Mouse (Mus musculus): Measurements from ENCODE around the gene Thoc6. TPM values are rescaled to one million over a fixed set of nuclear protein-coding genes. Genes with fewer than 3 reads are reported as not detected.
A peak's percentile ranks its signal among the peaks of the same experiment; 100 is the strongest.

Gene Thoc6
- polyA plus RNA-seq, 1 experiment from 2014 or later = 43.5 TPM

DNA sequence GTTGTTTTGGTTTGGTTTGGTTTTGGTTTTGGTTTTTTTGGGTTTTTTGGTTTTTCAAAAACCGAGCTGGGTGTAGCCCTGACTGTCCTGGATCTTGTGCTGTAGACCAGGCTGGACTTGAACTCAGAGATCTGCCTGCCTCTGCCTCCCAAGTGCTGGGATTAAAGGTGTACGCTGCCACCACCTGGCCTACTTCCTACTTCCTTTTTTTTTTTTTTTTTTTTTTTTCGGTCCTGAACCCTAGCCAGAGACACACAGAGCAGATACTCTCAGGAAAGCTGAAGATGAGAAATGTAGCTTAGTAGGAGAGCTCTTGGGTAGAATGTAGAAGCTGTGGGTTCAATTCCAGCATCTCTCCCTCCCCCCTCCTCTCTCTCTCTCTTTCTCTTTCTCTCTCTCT is 15.2 kb downstream of the Thoc6 start:
- Histone ChIP-seq H3K36me3 (no peaks in the 10 kb centered on the region), H3K4me2 (no peak overlapping the region), H3K4me3 (no peak overlapping the region), H3K9ac (no peak overlapping the region), H3K4me1 (replicated peaks) (peaks cover 6% of the 10 kb centered on the region; the same call in 1 of the 2 replicates), H3K27ac (replicated peaks) (no peak overlapping the region), H3K9me3 (no peaks in the 10 kb centered on the region), H3K27me3 (peaks cover 49% of the 10 kb centered on the region)
- no peak for ATAC-seq (ENCODE audit: low FRiP score, low read depth)
- WGBS = 76% methylated on average over 3 of the region's 3 CpGs

DNA sequence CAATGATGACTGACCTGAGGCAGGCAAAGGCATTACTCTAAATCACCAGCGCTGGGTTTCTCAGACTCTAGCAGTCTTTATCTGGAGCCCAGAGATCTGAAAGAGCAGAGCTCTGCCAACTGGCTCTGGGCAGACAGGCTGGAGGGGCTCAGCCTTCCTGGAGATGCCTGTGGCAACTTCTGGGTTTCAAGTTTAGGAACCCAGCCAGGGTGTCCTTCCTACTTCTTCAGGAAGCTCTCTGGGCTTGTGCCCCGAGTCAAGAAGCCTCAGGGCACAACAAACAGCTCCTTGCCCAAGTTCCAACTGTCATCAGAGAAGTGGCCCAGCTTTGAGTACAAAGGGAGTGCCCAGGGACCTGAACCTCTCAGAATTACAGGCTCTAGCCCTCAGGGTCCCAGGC is 19.3 kb downstream of the Thoc6 start:
- H3K4me1 ChIP-seq (replicated peaks) = no peaks in the 10 kb centered on the region
- H3K9ac ChIP-seq = no peak overlapping the region
- ATAC-seq (ENCODE audit: low FRiP score, low read depth) = no peak
- no peak overlapping the region for H3K4me3 ChIP-seq
- H3K27me3 ChIP-seq = peaks cover 10% of the 10 kb centered on the region
- H3K27ac ChIP-seq (replicated peaks) = no peak overlapping the region
- no peaks in the 10 kb centered on the region for H3K9me3 ChIP-seq
- 76% methylated on average over 2 of the region's 2 CpGs for WGBS
- H3K36me3 ChIP-seq = no peaks in the 10 kb centered on the region
- no peak overlapping the region for H3K4me2 ChIP-seq

DNA sequence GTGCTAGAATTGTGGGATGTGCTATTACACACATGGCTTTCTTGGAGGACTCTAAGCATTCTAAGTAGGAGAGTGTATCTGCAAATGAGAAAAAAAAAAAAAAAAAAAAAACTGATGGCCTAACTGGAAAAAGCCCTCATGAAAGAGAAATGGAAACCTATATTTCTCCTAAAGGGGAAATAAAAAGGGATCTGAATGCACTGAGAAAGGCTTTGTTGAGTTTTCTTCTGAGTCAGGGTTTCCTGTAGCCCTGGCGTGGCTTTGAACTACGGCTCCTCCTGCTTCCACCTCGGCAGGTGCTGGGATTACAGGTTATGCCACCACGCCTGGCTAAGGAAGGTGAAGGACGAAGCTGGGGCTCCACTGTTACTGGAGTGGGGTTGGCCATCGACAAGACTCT is 19.7 kb downstream of the Thoc6 start:
- H3K4me1 ChIP-seq (replicated peaks) = no peaks in the 10 kb centered on the region
- no peak overlapping the region for H3K27ac ChIP-seq (replicated peaks)
- no peak overlapping the region for H3K4me3 ChIP-seq
- no peak overlapping the region for H3K9ac ChIP-seq
- 74% methylated on average over 6 of the region's 6 CpGs for WGBS
- no peaks in the 10 kb centered on the region for H3K36me3 ChIP-seq
- no peak for ATAC-seq (ENCODE audit: low FRiP score, low read depth)
- H3K9me3 ChIP-seq = no peaks in the 10 kb centered on the region
- no peak overlapping the region for H3K4me2 ChIP-seq
- peaks cover 5% of the 10 kb centered on the region; the same call in 1 of the 2 replicates for H3K27me3 ChIP-seq

DNA sequence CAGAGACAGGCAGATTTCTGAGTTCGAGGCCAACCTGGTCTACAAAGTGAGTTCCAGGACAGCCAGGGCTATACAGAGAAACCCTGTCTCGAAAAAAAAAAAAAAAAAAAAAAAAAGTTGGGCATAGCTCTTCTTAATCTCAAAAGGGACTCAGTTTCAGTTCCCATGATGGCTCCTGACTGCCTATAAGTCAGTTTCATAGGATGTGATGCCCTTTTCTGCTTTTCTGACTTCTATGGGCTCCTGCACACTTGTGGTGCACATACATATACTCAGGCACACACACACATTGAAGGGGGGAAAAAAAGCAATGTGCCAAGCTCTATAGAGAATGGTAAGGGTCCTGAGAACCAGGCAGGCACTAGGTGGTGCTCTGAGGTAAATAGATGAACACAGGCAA is 20.4 kb downstream of the Thoc6 start:
- Histone ChIP-seq H3K9me3 (no peaks in the 10 kb centered on the region), H3K9ac (no peak overlapping the region), H3K4me1 (replicated peaks) (no peaks in the 10 kb centered on the region), H3K4me2 (no peak overlapping the region), H3K27me3 (peaks cover 4% of the 10 kb centered on the region; the same call in 1 of the 2 replicates), H3K36me3 (no peaks in the 10 kb centered on the region), H3K4me3 (no peak overlapping the region), H3K27ac (replicated peaks) (no peak overlapping the region)
- ATAC-seq (ENCODE audit: low FRiP score, low read depth) = no peak
- 76% methylated on average over 2 of the region's 2 CpGs for WGBS

DNA sequence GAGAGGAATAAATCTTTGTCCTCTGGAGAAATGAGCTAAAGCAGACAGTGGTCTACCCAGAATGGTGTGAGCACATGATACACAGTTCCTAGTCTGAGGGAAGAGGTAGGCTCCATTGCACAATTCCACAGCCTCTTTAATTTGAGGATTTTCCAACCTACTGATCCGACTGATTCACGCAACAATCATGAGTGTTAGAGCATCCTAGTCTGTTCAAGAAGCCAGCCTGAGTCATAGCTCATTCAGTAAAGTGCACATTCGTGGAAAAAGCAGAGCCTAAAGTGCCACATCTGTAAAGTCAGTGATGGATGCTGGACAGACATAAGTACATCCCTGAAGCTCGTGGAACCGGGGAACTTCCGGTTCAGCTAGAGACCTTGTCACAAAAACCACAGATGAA is 22.3 kb downstream of the Thoc6 start:
- H3K27ac ChIP-seq (replicated peaks) = no peak overlapping the region
- 81% methylated on average over 6 of the region's 6 CpGs for WGBS
- no peak for ATAC-seq (ENCODE audit: low FRiP score, low read depth)
- no peak overlapping the region for H3K4me3 ChIP-seq
- no peak overlapping the region for H3K4me2 ChIP-seq
- no peaks in the 10 kb centered on the region for H3K9me3 ChIP-seq
- peaks cover 11% of the 10 kb centered on the region for H3K27me3 ChIP-seq
- no peaks in the 10 kb centered on the region for H3K4me1 ChIP-seq (replicated peaks)
- no peak overlapping the region for H3K9ac ChIP-seq
- H3K36me3 ChIP-seq = no peaks in the 10 kb centered on the region

DNA sequence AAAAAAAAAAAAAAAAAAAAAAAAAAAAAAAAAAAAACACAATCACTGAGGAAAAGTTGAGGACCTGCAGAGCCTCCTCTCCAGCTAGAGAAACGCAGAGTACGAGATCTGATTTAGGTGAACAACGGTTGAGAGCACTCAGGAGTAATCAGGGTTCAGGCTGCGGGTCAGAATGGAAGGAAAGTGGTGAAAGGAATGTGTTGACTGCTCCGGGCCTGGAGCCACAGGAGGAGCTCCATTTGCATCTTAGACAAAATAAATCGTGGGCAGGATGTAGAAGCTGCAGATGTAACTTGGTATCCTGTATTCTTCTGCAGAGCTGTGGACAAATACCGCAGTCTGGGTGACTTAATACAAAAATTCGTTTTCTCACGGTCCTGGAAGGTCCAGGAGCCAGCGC is 27.8 kb downstream of the Thoc6 start:
- Histone ChIP-seq H3K27ac (replicated peaks) (no peak overlapping the region), H3K27me3 (peaks cover 33% of the 10 kb centered on the region), H3K4me1 (replicated peaks) (peaks cover 11% of the 10 kb centered on the region), H3K9me3 (no peaks in the 10 kb centered on the region), H3K4me3 (no peak overlapping the region), H3K9ac (no peak overlapping the region), H3K4me2 (no peak overlapping the region), H3K36me3 (no peaks in the 10 kb centered on the region)
- WGBS = 27% methylated on average over 10 of the region's 10 CpGs
- no peak for ATAC-seq (ENCODE audit: low FRiP score, low read depth)

DNA sequence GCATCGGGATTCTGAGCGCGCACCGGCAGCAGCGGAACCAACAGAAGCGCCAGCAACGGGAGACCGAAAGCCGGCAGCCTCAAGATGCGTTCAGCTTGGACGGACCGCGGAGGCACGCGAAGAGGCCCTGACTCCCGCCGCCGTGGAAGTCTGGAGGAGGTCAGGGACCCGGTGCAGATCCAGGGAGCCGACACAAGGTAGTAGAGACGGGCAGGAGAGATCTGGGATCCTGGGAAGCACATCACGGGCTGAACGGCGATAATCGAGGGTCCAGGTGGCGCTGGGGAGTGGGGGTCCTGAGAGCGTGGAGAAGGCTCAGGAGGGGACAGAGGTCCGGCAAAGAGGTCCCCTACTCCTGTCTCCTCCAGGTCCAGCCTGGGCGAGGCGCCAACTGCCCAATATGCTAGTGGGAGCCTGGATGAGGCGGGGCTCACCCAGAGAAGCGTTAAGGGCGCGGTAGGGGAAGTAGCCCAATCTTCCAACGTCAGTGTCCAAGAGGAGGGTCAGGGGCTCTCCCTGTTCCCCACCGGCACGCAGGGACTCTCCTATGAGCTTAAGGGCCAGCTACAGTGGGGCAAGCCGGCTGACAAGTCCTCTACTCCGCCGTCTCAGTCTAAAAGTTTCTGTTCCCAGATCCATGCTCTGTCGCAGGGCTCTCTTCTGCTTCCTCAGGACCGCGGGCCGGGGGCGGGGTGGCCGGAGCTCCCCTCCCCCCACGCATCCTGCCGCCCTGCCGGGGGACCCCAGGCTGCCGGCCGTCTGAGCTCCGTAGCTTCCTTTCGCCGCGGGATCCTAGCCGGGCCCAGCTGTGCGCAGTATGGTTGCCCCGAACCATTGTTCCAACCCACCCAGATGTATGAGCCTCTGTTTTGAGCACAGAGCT is 28.8 kb downstream of the Thoc6 start, which contains the start of gene Mmp25:
Mmp25 (minus strand) TSS at position 665 of the 883 bp plus-strand sequence.
- Histone ChIP-seq H3K4me1 (replicated peaks) (peaks cover 11% of the 10 kb centered on the region), H3K9ac (peak within 1 kb of the TSS; percentile 28), H3K4me3 (peak within 1 kb of the TSS; percentile 37), H3K4me2 (peak within 1 kb of the TSS; percentile 72), H3K9me3 (no peaks in the 10 kb centered on the region), H3K27ac (replicated peaks) (no peak within 1 kb of the TSS), H3K27me3 (peaks cover 33% of the 10 kb centered on the region), H3K36me3 (no peaks in the 10 kb centered on the region)
- peak; percentile 30; the same call in 1 of the 2 replicates for ATAC-seq (ENCODE audit: low FRiP score, low read depth)
- under 1% methylated on average over 58 of the region's 58 CpGs for WGBS

DNA sequence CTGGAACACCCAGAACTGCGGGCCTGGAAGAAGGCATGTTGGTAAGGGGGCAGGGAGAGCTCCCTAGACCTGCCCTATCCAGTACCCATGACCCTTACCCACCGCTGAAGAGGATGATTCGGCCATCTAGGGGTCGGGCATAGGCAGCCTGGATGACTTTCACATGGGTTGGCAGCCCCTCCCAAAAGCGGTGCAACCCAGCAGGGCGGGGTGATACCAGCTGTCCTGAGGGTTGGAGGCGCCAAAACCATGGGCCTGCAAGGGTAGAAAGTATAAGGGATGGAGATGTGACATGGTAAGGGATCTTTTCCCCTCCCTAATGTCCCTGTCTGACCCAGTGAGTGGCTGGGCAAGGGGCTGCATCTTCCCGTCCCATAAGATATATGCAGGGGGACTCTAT is 42.4 kb downstream of the Thoc6 start:
- Histone ChIP-seq H3K27ac (replicated peaks) (no peak overlapping the region), H3K9me3 (no peaks in the 10 kb centered on the region), H3K4me3 (no peak overlapping the region), H3K36me3 (no peaks in the 10 kb centered on the region), H3K9ac (no peak overlapping the region), H3K4me2 (no peak overlapping the region), H3K27me3 (no peaks in the 10 kb centered on the region), H3K4me1 (replicated peaks) (0 out of 2 replicates have a peak, but pooled peaks cover 2% of the 10 kb centered on the region)
- no peak for ATAC-seq (ENCODE audit: low FRiP score, low read depth)
- 84% methylated on average over 8 of the region's 8 CpGs for WGBS

DNA sequence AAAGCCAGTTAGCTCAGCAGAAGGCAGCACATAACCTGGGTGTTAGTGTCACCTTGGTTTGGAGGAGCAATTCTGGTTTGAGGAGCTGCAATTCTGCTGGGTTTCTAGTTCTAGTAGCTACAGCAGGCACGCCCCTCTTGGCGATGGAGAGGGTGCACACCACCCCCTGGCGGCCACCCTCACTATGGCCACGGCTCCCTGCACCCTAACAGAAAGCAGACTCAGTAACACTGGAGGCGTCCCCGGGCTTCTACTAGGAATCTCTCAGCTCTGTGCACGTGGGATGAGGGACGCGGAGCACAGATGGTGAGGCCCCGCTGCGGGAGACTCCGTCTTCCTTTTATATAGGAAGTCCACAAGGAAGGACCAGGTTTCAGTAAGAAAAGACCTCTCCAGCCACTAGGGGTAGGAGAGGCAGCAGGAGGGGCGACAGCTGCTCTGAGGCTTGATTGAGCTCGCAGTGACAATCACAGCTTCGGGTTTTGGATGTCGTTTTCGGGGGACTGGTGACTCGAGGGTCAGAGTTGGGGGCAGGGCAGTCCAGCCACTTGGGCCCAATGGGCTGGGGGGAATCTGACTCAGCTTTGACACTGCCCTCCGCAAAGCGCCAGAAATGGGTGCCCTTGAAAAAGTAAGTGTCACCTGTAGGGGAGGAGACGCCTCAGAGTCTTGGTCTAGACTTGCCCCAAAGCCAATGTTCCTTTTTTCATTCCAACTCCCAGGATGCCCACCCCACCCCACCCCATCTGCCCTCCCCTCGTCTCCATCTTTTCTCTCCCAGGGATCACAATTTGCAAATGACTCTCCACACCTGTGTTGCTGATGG is 43.3 kb downstream of the Thoc6 start:
- ATAC-seq (ENCODE audit: low FRiP score, low read depth) = peak; percentile 72
- H3K4me2 ChIP-seq = peak overlapping the region; percentile 45
- no peaks in the 10 kb centered on the region for H3K9me3 ChIP-seq
- no peaks in the 10 kb centered on the region for H3K27me3 ChIP-seq
- no peak overlapping the region for H3K9ac ChIP-seq
- no peaks in the 10 kb centered on the region for H3K36me3 ChIP-seq
- WGBS = 19% methylated on average over 22 of the region's 22 CpGs
- peak overlapping the region; percentile 17; the same call in 1 of the 2 replicates for H3K4me3 ChIP-seq
- H3K27ac ChIP-seq (replicated peaks) = no peak overlapping the region
- H3K4me1 ChIP-seq (replicated peaks) = 0 out of 2 replicates have a peak, but pooled peaks cover 2% of the 10 kb centered on the region

DNA sequence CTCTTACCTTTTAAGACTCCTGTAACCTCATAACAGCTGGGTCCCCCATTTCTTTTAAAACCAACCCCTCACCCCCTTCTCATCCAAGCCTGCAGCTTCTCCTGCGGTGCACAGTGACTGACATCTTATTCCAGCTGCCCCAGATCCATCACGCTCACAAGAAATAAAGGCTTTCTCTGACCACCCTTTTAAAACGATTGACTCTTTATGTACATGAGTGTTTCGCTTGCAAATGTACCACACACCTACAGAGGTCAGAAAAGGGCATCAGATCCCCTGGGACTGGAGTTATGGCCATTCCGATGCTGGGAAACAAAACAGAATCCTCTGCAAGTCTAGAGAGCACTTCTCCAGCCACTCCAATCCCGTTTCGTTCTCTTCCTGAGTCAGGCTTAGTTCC is 45.9 kb downstream of the Thoc6 start:
- 37% methylated on average over 7 of the region's 7 CpGs for WGBS
- H3K27me3 ChIP-seq = no peaks in the 10 kb centered on the region
- H3K9me3 ChIP-seq = no peaks in the 10 kb centered on the region
- H3K27ac ChIP-seq (replicated peaks) = no peak overlapping the region
- no peak overlapping the region for H3K4me2 ChIP-seq
- 0 out of 2 replicates have a peak, but pooled peaks cover 2% of the 10 kb centered on the region for H3K4me1 ChIP-seq (replicated peaks)
- H3K4me3 ChIP-seq = no peak overlapping the region
- H3K36me3 ChIP-seq = no peaks in the 10 kb centered on the region
- no peak for ATAC-seq (ENCODE audit: low FRiP score, low read depth)
- H3K9ac ChIP-seq = no peak overlapping the region

DNA sequence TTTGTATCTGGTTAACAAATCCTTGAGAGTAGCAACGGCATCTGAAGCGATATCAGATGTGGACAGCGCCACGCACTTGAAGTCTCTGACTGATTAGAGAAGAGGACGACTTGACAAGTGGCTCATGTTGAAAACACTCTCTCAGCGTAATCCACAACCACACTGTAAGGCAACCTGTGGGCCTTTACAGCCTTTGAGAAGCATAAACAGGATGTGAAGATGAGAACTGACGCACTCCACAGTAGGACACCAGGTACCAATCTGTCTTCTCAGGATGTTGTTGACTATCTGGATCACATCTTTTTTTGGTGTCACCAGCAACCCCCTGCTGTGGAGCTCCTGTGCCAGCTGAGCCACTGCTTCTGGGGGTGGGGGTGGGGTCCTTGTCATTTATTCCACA is 53.3 kb downstream of the Thoc6 start:
- Histone ChIP-seq H3K4me1 (replicated peaks) (no peaks in the 10 kb centered on the region), H3K4me2 (no peak overlapping the region), H3K27me3 (no peaks in the 10 kb centered on the region), H3K36me3 (no peaks in the 10 kb centered on the region), H3K9ac (no peak overlapping the region), H3K9me3 (no peaks in the 10 kb centered on the region), H3K27ac (replicated peaks) (no peak overlapping the region), H3K4me3 (no peak overlapping the region)
- 82% methylated on average over 7 of the region's 7 CpGs for WGBS
- ATAC-seq (ENCODE audit: low FRiP score, low read depth) = no peak

Data from hindbrain, embryonic 15.5 days (tissue).